Mouse (Mus musculus): ENCODE data around the gene Tcte2. TPM values are rescaled to one million over a fixed set of nuclear protein-coding genes. Genes with fewer than 3 reads are reported as not detected.

Tcte2 gene
- polyA plus RNA-seq, 1 experiment from 2014 or later: 0.49 TPM

DNA sequence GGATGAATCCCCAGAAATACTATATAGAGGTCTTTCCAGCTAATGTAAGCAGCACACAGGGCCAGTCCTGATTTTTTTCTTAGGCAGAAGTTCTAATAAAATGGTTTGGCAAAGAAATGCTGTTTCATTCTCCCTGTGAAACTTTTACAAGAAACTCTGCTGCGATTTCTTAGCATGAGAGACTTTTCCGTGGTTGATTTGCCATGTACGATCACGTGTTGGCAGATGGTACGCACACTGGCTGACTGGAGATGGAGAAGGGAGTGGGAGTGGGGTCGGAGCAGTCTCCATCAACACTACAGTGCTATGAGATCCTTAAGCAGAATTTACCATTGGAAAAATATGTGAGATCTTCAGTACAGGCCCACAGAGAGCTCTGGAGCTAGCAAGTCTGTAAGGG is 17.4 kb downstream of the Tcte2 start:
- Histone ChIP-seq H3K27me3 (replicated peaks) (peaks cover 36% of the 10 kb centered on the region; the same call in 1 of the 2 replicates), H3K4me2 (no peak overlapping the region), H3K9ac (no peak overlapping the region), H3K36me3 (no peaks in the 10 kb centered on the region), H3K27ac (no peak overlapping the region), H3K4me1 (peaks cover 22% of the 10 kb centered on the region), H3K4me3 (no peak overlapping the region), H3K9me3 (replicated peaks) (no peaks in the 10 kb centered on the region)
- WGBS (ENCODE audit: insufficient replicate concordance): 71% methylated on average over 6 of the region's 6 CpGs
- ATAC-seq: no peak

DNA sequence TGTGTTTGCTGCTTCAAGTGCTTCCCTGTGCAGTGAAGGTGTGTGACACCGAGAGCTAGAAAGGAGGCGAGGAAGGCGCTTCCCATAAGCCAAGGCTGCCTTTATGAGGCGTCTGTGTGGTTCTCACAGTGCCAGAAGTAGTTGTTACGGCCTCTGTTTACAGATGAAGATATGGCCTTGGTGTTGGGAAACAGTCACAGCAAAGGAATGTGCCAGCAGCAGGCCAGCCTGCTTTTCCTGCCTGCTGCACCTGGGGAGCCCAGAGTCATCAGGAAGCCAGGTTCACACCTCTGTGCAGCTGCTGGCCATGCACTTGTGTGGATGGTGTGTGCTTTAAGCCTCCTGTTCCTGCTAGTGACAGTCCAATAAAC is 17.9 kb downstream of the Tcte2 start:
- no peak for ATAC-seq

DNA sequence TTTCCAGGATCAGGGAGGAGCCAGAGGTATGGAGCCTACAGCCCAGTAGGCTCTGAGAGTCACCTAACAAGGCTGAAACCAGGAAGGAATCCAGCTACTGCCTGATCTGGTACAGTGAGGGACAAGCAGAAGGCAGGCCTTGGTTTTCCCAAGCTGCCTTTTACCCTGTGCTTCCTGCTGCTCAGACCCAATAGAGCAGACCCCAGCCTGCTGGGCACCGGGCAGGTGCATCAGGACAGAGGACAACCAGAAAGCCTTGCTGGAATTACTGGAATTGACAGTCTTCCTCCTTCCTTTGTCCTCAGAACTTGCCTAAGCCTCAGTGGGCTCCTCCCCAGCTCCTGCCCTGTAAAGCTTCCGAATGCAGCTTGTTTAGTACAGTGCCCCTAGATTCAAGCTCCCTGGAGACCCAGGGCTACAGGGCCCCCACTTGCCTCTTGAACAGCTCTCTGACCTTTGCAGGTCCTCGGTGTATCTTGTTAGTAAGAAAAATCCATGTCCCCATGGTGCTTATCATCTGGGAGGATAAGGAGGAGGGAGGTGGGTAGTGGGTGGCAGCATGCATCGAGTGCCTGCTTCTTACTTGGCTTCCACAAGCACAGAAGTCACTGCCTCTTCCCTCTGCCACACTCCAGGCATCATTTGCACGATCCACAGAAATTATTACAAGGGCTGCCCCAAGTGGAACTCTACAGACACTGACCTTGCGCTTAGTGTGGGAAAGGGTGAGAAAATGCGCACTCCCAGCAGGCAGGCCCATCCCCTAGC is 18.5 kb downstream of the Tcte2 start:
- WGBS (ENCODE audit: insufficient replicate concordance): 38% methylated on average over 7 of the region's 7 CpGs
- no peak overlapping the region for H3K9ac ChIP-seq
- H3K9me3 ChIP-seq (replicated peaks): no peaks in the 10 kb centered on the region
- H3K27me3 ChIP-seq (replicated peaks): peaks cover 36% of the 10 kb centered on the region; the same call in 1 of the 2 replicates
- ATAC-seq: no peak
- H3K36me3 ChIP-seq: no peaks in the 10 kb centered on the region
- H3K4me2 ChIP-seq: no peak overlapping the region
- peaks cover 22% of the 10 kb centered on the region for H3K4me1 ChIP-seq
- no peak overlapping the region for H3K27ac ChIP-seq
- H3K4me3 ChIP-seq: no peak overlapping the region

More for the DNA sequence above, 17.9 kb downstream of the Tcte2 start:
- Histone ChIP-seq H3K36me3 (no peaks in the 10 kb centered on the region), H3K4me1 (peaks cover 22% of the 10 kb centered on the region), H3K9me3 (replicated peaks) (no peaks in the 10 kb centered on the region), H3K9ac (no peak overlapping the region), H3K27ac (no peak overlapping the region), H3K27me3 (replicated peaks) (peaks cover 36% of the 10 kb centered on the region; the same call in 1 of the 2 replicates), H3K4me2 (no peak overlapping the region), H3K4me3 (no peak overlapping the region)
- 27% methylated on average over 5 of the region's 5 CpGs for WGBS (ENCODE audit: insufficient replicate concordance)

DNA sequence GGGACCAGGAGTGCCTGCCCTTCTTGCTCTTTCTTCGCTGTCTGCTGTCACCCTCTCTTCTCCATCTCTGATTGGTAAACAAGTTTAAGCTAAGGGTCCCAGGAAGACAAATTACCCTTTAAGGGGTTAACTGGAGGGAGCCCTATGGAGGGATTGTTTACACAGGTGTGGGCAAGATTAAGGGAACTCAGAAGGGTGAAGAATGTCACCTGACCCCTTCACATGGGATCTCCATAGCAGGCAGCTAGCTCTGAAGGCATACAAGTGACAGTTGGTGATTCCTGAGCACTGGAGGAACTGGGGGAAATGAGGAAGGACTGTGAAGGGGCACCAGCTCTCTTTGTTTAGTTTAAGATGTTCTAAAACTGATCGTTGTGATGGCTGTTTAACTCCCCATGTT is 19.3 kb downstream of the Tcte2 start:
- H3K27ac ChIP-seq: no peak overlapping the region
- WGBS (ENCODE audit: insufficient replicate concordance): 32% methylated on average over 2 of the region's 2 CpGs
- no peaks in the 10 kb centered on the region for H3K36me3 ChIP-seq
- no peak overlapping the region for H3K4me2 ChIP-seq
- peaks cover 22% of the 10 kb centered on the region for H3K4me1 ChIP-seq
- no peak overlapping the region for H3K9ac ChIP-seq
- ATAC-seq: no peak
- H3K27me3 ChIP-seq (replicated peaks): peaks cover 41% of the 10 kb centered on the region; the same call in 1 of the 2 replicates
- no peaks in the 10 kb centered on the region for H3K9me3 ChIP-seq (replicated peaks)
- no peak overlapping the region for H3K4me3 ChIP-seq

DNA sequence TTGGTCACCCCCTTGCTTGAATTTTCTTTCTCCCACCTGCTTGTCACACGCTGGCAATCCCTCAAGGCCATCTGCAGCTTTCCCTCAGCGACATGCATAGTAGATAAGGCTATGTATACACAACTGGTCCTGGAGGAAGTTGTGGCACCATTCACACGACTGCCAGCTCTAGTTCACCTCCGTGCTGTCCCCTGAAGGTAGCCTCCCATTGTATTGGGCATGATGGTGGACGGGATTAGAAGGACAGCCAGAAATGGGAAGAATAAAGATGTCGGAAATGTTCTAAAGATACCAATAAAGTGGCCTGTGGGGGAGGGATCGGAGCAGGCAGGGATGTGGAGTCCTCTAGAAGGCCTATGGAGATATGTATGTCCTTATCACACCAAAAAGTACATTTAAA is 20.0 kb downstream of the Tcte2 start:
- ATAC-seq: no peak
- Histone ChIP-seq H3K9me3 (replicated peaks) (no peaks in the 10 kb centered on the region), H3K4me3 (no peak overlapping the region), H3K27ac (no peak overlapping the region), H3K36me3 (no peaks in the 10 kb centered on the region), H3K27me3 (replicated peaks) (peaks cover 43% of the 10 kb centered on the region; the same call in 1 of the 2 replicates), H3K4me2 (no peak overlapping the region), H3K9ac (no peak overlapping the region), H3K4me1 (peaks cover 22% of the 10 kb centered on the region)
- WGBS (ENCODE audit: insufficient replicate concordance): 27% methylated on average over 7 of the region's 7 CpGs

DNA sequence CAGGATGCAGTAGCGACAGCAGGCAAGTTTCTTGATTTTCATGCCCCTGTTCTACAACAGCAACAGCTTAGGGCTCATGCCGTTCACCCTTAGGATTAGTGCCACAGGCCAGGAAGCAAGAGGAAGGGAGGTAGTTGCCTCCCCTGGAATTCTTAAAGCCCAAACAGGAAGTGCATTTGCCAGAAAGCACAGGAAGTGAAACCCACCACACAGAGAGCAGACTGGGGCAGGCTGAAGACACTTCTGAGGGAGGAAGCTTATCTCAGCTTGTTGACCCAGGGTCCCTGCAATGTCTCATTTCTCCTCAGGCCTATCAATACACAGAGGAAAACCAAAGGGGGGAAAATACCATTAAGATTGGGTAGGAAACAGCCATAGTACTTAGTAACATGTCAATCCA is 20.8 kb downstream of the Tcte2 start:
- Histone ChIP-seq H3K4me3 (no peak overlapping the region), H3K4me2 (no peak overlapping the region), H3K4me1 (peaks cover 22% of the 10 kb centered on the region), H3K27ac (no peak overlapping the region), H3K9ac (no peak overlapping the region), H3K36me3 (no peaks in the 10 kb centered on the region), H3K9me3 (replicated peaks) (no peaks in the 10 kb centered on the region), H3K27me3 (replicated peaks) (peaks cover 46% of the 10 kb centered on the region; the same call in 1 of the 2 replicates)
- WGBS (ENCODE audit: insufficient replicate concordance): 8% methylated on average over 2 of the region's 2 CpGs
- no peak for ATAC-seq

DNA sequence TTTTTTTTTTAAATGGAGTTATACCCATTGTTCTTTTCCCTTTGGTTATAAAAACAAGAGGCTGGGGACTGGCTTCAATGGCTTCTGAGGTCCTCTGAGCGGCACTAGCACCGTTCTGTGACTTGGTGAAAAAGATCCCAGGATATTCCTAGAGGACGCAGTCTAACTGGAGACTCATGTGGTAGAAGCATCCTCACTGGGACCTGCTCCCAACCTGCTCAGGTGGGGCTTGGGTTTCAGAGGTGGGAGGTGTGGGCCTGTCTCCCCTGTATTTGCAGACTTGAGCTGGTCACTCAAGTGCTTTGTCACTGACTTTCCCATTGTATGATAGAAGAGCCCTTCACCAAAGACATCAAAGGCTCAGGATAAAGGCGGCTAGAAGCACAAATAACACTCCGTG is 21.6 kb downstream of the Tcte2 start:
- Histone ChIP-seq H3K4me3 (no peak overlapping the region), H3K9me3 (replicated peaks) (no peaks in the 10 kb centered on the region), H3K36me3 (no peaks in the 10 kb centered on the region), H3K4me1 (peaks cover 20% of the 10 kb centered on the region), H3K9ac (no peak overlapping the region), H3K27ac (no peak overlapping the region), H3K27me3 (replicated peaks) (peaks cover 38% of the 10 kb centered on the region; the same call in 1 of the 2 replicates), H3K4me2 (no peak overlapping the region)
- ATAC-seq: no peak
- 68% methylated on average over 5 of the region's 5 CpGs for WGBS (ENCODE audit: insufficient replicate concordance)

DNA sequence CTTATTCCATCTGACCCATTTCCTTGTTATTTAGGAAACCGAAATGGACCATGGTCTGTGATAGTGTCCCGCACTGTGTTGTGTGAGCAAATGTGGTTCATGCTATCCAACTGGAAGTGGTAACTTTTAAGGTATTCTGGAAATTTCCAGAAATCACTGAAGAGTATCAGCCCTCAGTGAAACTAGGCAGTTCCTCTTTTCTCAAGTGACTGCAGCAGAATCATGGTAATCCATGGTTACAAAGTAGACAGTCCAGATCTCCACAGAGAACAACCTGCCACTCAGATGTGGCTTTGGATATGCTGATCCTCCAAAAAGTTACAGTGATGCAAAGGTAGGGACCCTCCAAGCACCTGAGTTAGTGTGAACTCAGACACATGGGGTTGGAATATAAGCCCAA is 22.7 kb downstream of the Tcte2 start:
- H3K4me1 ChIP-seq: peaks cover 18% of the 10 kb centered on the region
- H3K27ac ChIP-seq: no peak overlapping the region
- peaks cover 32% of the 10 kb centered on the region; the same call in 1 of the 2 replicates for H3K27me3 ChIP-seq (replicated peaks)

DNA sequence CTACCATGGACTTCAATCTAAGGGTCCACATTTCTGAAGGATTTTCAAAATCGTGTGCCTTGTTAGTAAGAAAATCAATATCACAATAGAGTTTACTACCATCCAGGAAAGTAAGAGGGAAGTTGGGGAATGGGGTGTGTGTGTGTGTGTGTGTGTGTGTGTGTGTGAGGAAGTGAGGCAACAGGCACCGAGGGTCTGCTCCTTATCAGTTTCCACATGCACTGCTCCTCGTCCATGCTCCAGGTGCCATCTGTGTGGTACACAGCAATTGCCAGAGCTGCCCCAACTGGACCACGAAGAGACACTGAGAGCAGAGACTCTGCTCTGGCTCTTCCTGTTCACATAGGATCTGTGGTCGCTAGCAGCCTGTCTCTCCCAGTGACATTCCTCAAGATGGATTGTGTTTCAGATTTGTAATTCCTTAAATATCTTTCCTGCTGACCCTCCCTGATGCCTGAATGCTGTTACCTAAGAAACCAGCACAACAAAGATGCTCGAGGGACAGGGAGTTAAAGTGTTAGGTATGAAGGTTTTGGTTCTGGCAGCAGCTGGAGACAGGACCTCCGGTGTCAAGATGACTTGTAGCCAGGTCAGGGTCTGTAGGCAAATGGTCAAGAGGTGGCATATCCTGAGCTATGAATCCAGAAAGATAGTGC is 23.4 kb downstream of the Tcte2 start:
- WGBS (ENCODE audit: insufficient replicate concordance): 32% methylated on average over 7 of the region's 7 CpGs
- Histone ChIP-seq H3K36me3 (no peaks in the 10 kb centered on the region), H3K27ac (no peak overlapping the region), H3K9ac (no peak overlapping the region), H3K9me3 (replicated peaks) (no peaks in the 10 kb centered on the region), H3K4me3 (no peak overlapping the region), H3K4me2 (no peak overlapping the region), H3K4me1 (peaks cover 12% of the 10 kb centered on the region), H3K27me3 (replicated peaks) (peaks cover 25% of the 10 kb centered on the region; the same call in 1 of the 2 replicates)
- ATAC-seq: no peak

More for the DNA sequence above, 22.7 kb downstream of the Tcte2 start:
- Histone ChIP-seq H3K4me3 (no peak overlapping the region), H3K9ac (no peak overlapping the region), H3K9me3 (replicated peaks) (no peaks in the 10 kb centered on the region), H3K36me3 (no peaks in the 10 kb centered on the region), H3K4me2 (no peak overlapping the region)
- ATAC-seq: no peak
- 71% methylated on average over 2 of the region's 2 CpGs for WGBS (ENCODE audit: insufficient replicate concordance)

DNA sequence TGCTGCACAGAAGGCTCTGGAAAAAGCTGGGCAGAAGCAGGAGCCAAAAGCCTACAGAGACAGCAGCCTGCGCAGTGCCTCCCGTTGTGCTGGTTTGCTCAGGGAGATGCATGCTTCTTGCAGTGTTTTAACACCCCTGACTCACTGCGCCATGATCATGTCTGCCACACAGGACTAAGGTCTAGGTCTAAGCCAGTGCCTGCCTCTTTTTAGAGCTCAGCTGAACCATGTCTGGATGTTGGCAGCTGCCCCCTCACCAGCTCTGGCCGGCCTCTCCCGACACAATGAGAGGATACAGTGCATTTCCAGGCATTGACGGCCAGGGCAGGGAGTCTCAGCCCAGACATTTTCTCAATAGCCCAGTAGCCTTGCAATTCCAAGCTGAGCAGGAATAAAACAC is 24.3 kb downstream of the Tcte2 start:
- Histone ChIP-seq H3K36me3 (no peaks in the 10 kb centered on the region), H3K4me3 (no peak overlapping the region), H3K27me3 (replicated peaks) (peaks cover 19% of the 10 kb centered on the region; the same call in 1 of the 2 replicates), H3K4me1 (peaks cover 8% of the 10 kb centered on the region), H3K27ac (no peak overlapping the region), H3K4me2 (no peak overlapping the region), H3K9me3 (replicated peaks) (no peaks in the 10 kb centered on the region), H3K9ac (no peak overlapping the region)
- ATAC-seq: no peak
- WGBS (ENCODE audit: insufficient replicate concordance): 56% methylated on average over 6 of the region's 6 CpGs

DNA sequence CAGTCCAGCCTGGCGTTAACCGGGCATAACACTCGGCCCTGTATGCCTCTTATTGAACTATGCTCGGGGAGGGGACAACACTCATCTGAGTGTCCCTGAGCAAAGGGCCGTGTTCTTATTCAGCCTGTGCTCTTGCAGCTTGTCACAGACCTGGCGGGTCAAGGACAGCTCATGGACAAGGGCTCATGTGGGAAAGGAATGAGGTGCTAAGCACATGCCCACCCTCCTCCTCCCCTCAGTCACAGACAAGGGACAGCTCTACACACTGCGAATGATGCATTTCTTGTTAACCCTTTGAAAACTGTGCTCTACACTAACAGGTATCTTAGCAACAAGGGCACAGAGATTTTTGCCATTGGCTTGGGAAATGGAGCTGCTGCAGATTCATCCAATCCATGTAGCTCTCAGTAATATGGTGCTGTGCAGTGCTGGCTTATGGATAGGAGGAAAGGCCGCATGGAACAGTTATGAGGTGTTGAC is 25.8 kb downstream of the Tcte2 start:
- H3K4me1 ChIP-seq: no peaks in the 10 kb centered on the region
- H3K4me2 ChIP-seq: no peak overlapping the region
- no peaks in the 10 kb centered on the region for H3K36me3 ChIP-seq
- ATAC-seq: no peak
- 58% methylated on average over 8 of the region's 8 CpGs for WGBS (ENCODE audit: insufficient replicate concordance)
- no peaks in the 10 kb centered on the region for H3K9me3 ChIP-seq (replicated peaks)
- no peak overlapping the region for H3K27ac ChIP-seq
- peaks cover 10% of the 10 kb centered on the region; the same call in 1 of the 2 replicates for H3K27me3 ChIP-seq (replicated peaks)
- H3K4me3 ChIP-seq: no peak overlapping the region
- no peak overlapping the region for H3K9ac ChIP-seq

DNA sequence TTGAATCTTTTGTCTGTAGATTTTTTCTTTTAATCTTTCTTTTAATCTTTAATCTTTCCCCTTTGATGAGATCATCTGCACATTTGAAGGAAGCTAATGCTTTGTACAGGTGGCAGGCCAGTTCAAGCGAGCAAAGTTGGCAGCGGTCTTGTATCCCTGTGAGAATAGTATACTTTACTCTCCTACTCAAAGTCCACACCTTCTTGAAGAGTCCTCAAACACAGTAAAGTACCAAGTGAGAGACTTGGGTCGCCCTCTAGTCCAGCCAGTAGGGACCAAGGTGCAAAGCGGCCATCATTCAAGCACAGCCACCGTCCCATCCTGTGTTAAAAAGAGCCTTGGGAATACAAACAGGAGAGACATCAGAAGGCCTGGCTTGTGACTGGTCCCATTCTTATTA is 26.6 kb downstream of the Tcte2 start:
- ATAC-seq: no peak
- Histone ChIP-seq H3K4me1 (no peaks in the 10 kb centered on the region), H3K27me3 (replicated peaks) (peaks cover 10% of the 10 kb centered on the region; the same call in 1 of the 2 replicates)

More for the DNA sequence above, 26.6 kb downstream of the Tcte2 start:
- no peak overlapping the region for H3K9ac ChIP-seq
- H3K4me3 ChIP-seq: no peak overlapping the region
- no peaks in the 10 kb centered on the region for H3K9me3 ChIP-seq (replicated peaks)
- H3K36me3 ChIP-seq: no peaks in the 10 kb centered on the region
- no peak overlapping the region for H3K27ac ChIP-seq
- 75% methylated on average over 5 of the region's 5 CpGs for WGBS (ENCODE audit: insufficient replicate concordance)
- no peak overlapping the region for H3K4me2 ChIP-seq

All from liver, embryonic 12.5 days (tissue).